Mouse (Mus musculus) liver, embryonic 14.5 days (tissue): ENCODE data around the gene Wls. TPM values are rescaled to one million over a fixed set of nuclear protein-coding genes. Genes with fewer than 3 reads are reported as not detected.

ENCODE experiments used
- ATAC-seq: fragments of 200-750 bp; cut with Nextera tagmentation; 2 replicates; pipeline ENCODE4 v1.8.0; 2017; ENCODE audit warnings: moderate number of reproducible peaks, mild to moderate bottlenecking, moderate library complexity; ENCODE audit not compliant: insufficient read depth
- DNase-seq, 3 experiments: peaks; one replicate each; pipeline ENCODE4 v3.0.0-alpha.2; 2012 to 2013; ENCODE audit warnings: low read depth in 3 of 3, low spot score in 3 of 3
- H3K27ac ChIP-seq: fragments of 300-500 bp; sonication (generic); 2 replicates; pipeline ENCODE4 v1.5.1; 2014; ENCODE audit warnings: moderate library complexity, mild to moderate bottlenecking, control low read depth, inconsistent platforms
- H3K27me3 ChIP-seq: fragments of 300-500 bp; sonication (generic); 2 replicates; pipeline ENCODE4 v1.6.1; 2014; ENCODE audit warnings: mild to moderate bottlenecking, low read length, moderate library complexity; ENCODE audit not compliant: control insufficient read depth, insufficient read depth
- H3K36me3 ChIP-seq: fragments of 300-500 bp; sonication (generic); replicated peaks from 2 replicates; pipeline ENCODE4 v1.6.1; 2014; ENCODE audit warnings: low read depth; ENCODE audit not compliant: control insufficient read depth, insufficient read depth
- H3K4me1 ChIP-seq, 2 experiments: fragments of 200-500 bp in 1 of 2; fragments of 300-500 bp in 1 of 2; sonication (generic) in 1 of 2; replicated peaks; 2 replicates each; pipeline ENCODE4 v1.6.1; 2012 to 2014; ENCODE audit warnings: antibody characterized with exemption in 1 of 2, inconsistent platforms in 1 of 2, low read length in 1 of 2; ENCODE audit not compliant: control insufficient read depth in 2 of 2, insufficient read depth in 2 of 2
- H3K4me2 ChIP-seq: fragments of 300-500 bp; sonication (generic); 2 replicates; pipeline ENCODE4 v1.6.1; 2014; ENCODE audit warnings: low read depth, mild to moderate bottlenecking, control low read depth, moderate library complexity
- H3K4me3 ChIP-seq, 2 experiments: fragments of 200-500 bp in 1 of 2; fragments of 300-500 bp in 1 of 2; sonication (generic) in 1 of 2; 2 replicates each; pipeline ENCODE4 v1.5.1; 2012 to 2014; ENCODE audit warnings: low read depth in 2 of 2, low read length in 2 of 2, mild to moderate bottlenecking in 2 of 2, control low read depth in 1 of 2, inconsistent platforms in 1 of 2, moderate library complexity in 1 of 2; ENCODE audit not compliant: insufficient read depth in 1 of 2
- H3K9ac ChIP-seq: fragments of 300-500 bp; sonication (generic); replicated peaks from 2 replicates; pipeline ENCODE4 v1.6.1; 2014; ENCODE audit warnings: mild to moderate bottlenecking, control low read depth, moderate library complexity
- H3K9me3 ChIP-seq: fragments of 300-500 bp; sonication (generic); 2 replicates; pipeline ENCODE4 v1.6.1; 2016; ENCODE audit warnings: low read length, mixed read lengths; ENCODE audit not compliant: control insufficient read depth
- CTCF ChIP-seq: IDR thresholded peaks from 2 replicates; pipeline ENCODE4 v1.5.1; 2016; ENCODE audit warnings: antibody characterized with exemption, low read depth, control low read depth
- EP300 ChIP-seq: IDR thresholded peaks from 2 replicates; pipeline ENCODE4 v1.6.1; 2016; ENCODE audit warnings: antibody characterized with exemption, low read depth
- WGBS: fragments of 180-500 bp; shearing (Covaris S2); extraction: QIAGEN DNeasy Blood & Tissue Kit; methylation state at CpG from one replicate; pipeline ENCODE4 v1.1.7; 2014; ENCODE audit not compliant: insufficient replicate concordance; 5-methylcytosine and 5-hydroxymethylcytosine counted together
- polyA plus RNA-seq, 2 experiments: library from polyadenylated mRNA; depleted of rRNA in 1 of 2; stranded (reverse) in 1 of 2; unstranded in 1 of 2; fragments of >200 nt; fragmentation: Nextera tagmentation in 1 of 2; extraction: Ambion mirVana in 1 of 2; gene quantifications; 2 replicates each; pipeline versions ENCODE4 v1.2.1 to v1.2.3; 2012 to 2014

The Wls gene
- polyA plus RNA-seq, 2 experiments = 3.0 to 6.7 TPM

DNA sequence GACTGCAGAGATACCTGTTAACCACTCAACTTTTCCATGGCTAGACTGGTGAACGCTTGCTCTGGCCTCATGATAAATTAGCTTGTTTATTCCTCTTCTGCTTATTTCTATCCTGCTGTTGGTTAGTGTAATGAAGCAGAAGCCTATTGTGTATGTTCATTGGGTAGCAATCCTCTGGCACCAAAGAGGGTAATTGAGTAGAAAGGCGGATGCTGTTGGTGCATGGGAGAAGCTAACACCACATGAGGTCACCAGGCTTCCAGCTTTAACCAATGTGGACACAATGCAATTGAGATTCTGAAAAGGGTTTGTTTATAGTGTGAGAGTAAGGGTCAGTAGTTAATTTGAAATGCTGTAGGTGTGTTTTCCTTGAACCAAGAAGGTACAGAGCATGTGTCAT lies 12.5 kb downstream of the Wls start:
- H3K4me1 ChIP-seq = no peaks in the 10 kb centered on the region
- H3K27me3 ChIP-seq = no peaks in the 10 kb centered on the region
- WGBS = 60% methylated on average over 2 of the region's 2 CpGs
- H3K9ac ChIP-seq = no peak overlapping the region
- no peaks in the 10 kb centered on the region for H3K9me3 ChIP-seq
- ATAC-seq (no peak), DNase-seq (no peak)
- no peaks in the 10 kb centered on the region for H3K36me3 ChIP-seq
- no peak overlapping the region for H3K4me2 ChIP-seq
- TF ChIP-seq EP300 = no peak
- no peak for TF ChIP-seq CTCF
- no peak overlapping the region for H3K4me3 ChIP-seq
- no peak overlapping the region for H3K27ac ChIP-seq

DNA sequence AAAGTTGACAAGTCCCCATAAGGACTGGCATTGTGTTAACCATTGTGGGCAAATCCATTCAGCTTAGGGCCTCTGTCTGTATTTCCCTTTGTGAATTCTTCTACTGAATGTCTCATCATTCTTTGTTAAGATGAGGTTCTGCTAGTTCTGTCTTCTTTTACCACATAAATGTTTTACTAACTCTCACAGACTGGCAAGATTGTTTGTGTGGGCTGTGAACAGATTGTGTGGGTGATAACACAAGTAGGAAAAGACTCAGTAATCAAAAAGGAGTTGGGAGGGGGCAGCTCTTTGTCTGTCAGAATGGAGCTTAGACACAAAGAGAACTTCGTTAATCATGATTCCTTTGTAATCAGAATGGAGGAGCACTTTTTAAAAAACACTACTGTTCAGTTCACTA lies 17.6 kb downstream of the Wls start:
- DNase-seq = no peak
- H3K4me1 ChIP-seq = no peaks in the 10 kb centered on the region
- H3K4me3 ChIP-seq = no peak overlapping the region
- no peak for TF ChIP-seq EP300
- no peak for TF ChIP-seq CTCF
- no peaks in the 10 kb centered on the region for H3K27me3 ChIP-seq
- H3K9ac ChIP-seq = no peak overlapping the region
- 47% methylated on average over 1 of the region's 1 CpGs for WGBS
- H3K9me3 ChIP-seq = no peaks in the 10 kb centered on the region
- no peaks in the 10 kb centered on the region for H3K36me3 ChIP-seq
- ATAC-seq = no peak
- no peak overlapping the region for H3K4me2 ChIP-seq
- H3K27ac ChIP-seq = no peak overlapping the region

DNA sequence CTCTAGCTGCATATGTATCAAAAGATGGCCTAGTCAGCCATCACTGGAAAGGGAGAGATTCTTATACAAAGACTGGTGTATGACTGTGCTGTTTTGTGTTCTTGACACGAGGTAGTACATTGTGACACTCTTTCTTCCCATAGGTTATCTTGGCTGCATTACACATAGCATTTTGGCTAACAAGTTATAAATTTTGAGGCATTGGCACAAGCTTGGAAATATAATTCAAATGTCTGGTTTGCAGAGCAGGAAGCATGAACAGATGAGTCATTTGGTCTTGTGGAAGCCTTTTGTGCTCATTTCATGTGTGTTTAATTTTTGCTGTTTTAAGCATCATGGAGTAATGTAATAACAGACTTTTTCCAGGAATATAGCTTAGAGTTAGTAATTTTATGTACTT lies 26.2 kb downstream of the Wls start:
- H3K27me3 ChIP-seq = no peaks in the 10 kb centered on the region
- no peak overlapping the region for H3K4me2 ChIP-seq
- H3K4me3 ChIP-seq = no peak overlapping the region
- ATAC-seq = no peak
- no peak overlapping the region for H3K27ac ChIP-seq
- H3K36me3 ChIP-seq = no peaks in the 10 kb centered on the region
- no peaks in the 10 kb centered on the region for H3K9me3 ChIP-seq
- no peak overlapping the region for H3K9ac ChIP-seq
- DNase-seq = no peak
- 43% methylated on average over 1 of the region's 1 CpGs for WGBS
- no peak for TF ChIP-seq CTCF
- TF ChIP-seq EP300 = no peak
- no peaks in the 10 kb centered on the region for H3K4me1 ChIP-seq

DNA sequence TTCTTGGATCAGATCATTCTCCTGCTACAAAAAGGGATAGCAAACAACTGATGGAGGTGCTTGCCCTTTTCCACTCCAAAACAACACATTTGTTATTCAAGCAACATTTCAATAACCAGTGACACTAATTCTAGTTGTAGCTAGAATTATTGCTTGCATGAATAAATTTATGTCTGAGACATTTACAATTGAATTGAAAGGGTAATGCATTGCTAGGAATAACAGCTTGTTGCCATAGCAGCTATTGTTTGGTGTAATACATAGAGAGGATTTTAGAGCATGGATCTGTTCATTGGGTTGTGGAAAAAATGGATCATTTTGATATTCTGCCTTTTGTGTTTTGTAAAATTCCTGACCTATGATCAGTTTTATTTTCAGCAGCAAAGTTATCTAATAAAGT lies 39.5 kb downstream of the Wls start:
- H3K9ac ChIP-seq = no peak overlapping the region
- H3K4me2 ChIP-seq = no peak overlapping the region
- DNase-seq (no peak), ATAC-seq (no peak)
- H3K9me3 ChIP-seq = no peaks in the 10 kb centered on the region
- H3K36me3 ChIP-seq = no peaks in the 10 kb centered on the region
- no peak overlapping the region for H3K27ac ChIP-seq
- no peaks in the 10 kb centered on the region for H3K27me3 ChIP-seq
- no peak overlapping the region for H3K4me3 ChIP-seq
- H3K4me1 ChIP-seq = no peaks in the 10 kb centered on the region
- TF ChIP-seq CTCF = no peak
- TF ChIP-seq EP300 = no peak

GRCm38 (mm10) chr3:159883325-159883724 lies 43.9 kb downstream of the Wls start:
- H3K27ac ChIP-seq = no peak overlapping the region
- no peaks in the 10 kb centered on the region for H3K27me3 ChIP-seq
- WGBS = 48% methylated on average over 2 of the region's 2 CpGs
- H3K9me3 ChIP-seq = no peaks in the 10 kb centered on the region
- no peak overlapping the region for H3K4me2 ChIP-seq
- no peak overlapping the region for H3K9ac ChIP-seq
- no peaks in the 10 kb centered on the region; a peak in 1 of 4 replicates for H3K4me1 ChIP-seq
- no peak overlapping the region for H3K4me3 ChIP-seq
- ATAC-seq = no peak
- no peak for DNase-seq
- no peak for TF ChIP-seq CTCF
- no peak for TF ChIP-seq EP300
- no peaks in the 10 kb centered on the region for H3K36me3 ChIP-seq

DNA sequence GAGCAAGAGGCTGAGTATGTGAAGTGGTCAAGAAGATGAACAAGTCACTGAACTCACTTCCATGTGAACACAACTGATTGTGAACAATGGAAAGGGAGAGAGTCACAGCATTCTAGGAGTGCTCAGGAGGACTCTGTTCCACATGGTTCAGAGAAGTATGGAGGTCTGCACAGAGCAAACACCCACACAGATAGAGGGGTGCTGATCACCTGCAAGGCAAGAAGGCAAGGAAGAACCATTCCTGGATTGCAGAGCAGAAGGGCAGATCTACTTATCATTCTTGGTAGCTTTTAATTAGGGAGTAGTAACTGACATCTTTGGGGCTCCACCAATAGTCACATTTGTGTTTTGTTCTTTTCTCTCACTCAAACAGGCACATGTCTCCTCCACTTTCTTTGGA lies 45.3 kb downstream of the Wls start:
- Histone ChIP-seq H3K36me3 (no peaks in the 10 kb centered on the region), H3K9ac (no peak overlapping the region), H3K9me3 (no peaks in the 10 kb centered on the region), H3K4me2 (no peak overlapping the region), H3K27me3 (no peaks in the 10 kb centered on the region), H3K27ac (no peak overlapping the region), H3K4me3 (no peak overlapping the region), H3K4me1 (no peaks in the 10 kb centered on the region; a peak in 1 of 4 replicates)
- TF ChIP-seq EP300 (no peak), CTCF (no peak)
- ATAC-seq = no peak
- DNase-seq = no peak
